Mouse (Mus musculus): Measurements from ENCODE around the gene Etv6. TPM values are rescaled to one million over a fixed set of nuclear protein-coding genes. Genes with fewer than 3 reads are reported as not detected.

The Etv6 gene
- polyA plus RNA-seq, 1 experiment from 2014 or later = 14.7 TPM

DNA sequence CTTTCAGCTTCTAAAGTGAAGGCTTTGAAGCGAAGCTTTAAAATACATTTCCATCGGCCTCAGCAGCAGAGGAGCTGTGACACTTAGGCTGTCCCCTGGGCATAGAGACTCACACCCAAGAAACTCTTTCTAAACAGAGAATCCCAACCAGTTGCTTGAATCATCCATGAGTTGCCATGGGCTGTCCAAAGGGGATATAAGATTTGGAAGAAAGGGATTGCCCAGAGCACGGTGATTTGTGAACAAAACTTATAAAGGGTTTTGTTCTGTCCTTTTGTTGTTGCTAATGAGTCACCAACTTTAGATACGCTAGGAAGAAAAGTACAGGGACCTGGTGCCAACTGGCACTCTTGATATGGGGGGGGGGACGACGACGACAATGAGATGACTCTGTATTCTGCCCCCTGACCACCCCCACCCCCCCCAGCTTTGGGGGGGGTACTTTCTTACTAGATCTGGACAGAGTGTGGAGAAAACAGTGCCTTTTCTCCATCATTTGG is 113.0 kb downstream of the Etv6 start:
- Histone ChIP-seq H3K27me3 (no peaks in the 10 kb centered on the region), H3K4me3 (no peak overlapping the region), H3K9ac (no peak overlapping the region), H3K27ac (peak overlapping the region; percentile 1; the same call in 1 of the 2 replicates), H3K36me3 (no peaks in the 10 kb centered on the region), H3K4me1 (peaks cover 74% of the 10 kb centered on the region), H3K4me2 (no peak overlapping the region), H3K9me3 (no peaks in the 10 kb centered on the region)
- no peak for ATAC-seq (ENCODE audit: borderline replicate concordance, extremely low read depth, low FRiP score, low TSS enrichment)
- WGBS = 64% methylated on average over 7 of the region's 7 CpGs

DNA sequence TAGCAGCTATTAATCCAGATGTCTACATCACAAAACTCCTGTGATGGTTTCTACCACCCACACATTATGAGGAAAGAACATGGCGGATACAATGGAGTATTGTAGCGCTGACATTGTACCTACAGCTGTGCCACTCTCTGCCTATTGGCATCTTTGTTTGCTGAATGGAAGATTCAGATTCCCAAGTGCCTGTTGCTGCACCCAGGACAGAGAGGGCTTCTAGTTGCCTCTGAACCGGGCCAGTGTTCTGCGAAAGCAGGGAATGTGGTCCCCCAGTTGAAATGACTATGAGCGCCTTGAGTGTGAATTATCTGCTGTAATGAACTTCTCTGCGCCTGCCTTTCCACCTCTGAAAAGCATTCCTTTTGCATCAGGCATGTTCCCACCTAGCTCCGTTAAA is 114.1 kb downstream of the Etv6 start:
- no peak overlapping the region for H3K9ac ChIP-seq
- H3K9me3 ChIP-seq = no peaks in the 10 kb centered on the region
- H3K27me3 ChIP-seq = no peaks in the 10 kb centered on the region
- no peak overlapping the region for H3K27ac ChIP-seq
- ATAC-seq (ENCODE audit: borderline replicate concordance, extremely low read depth, low FRiP score, low TSS enrichment) = no peak
- H3K4me2 ChIP-seq = no peak overlapping the region
- peaks cover 70% of the 10 kb centered on the region for H3K4me1 ChIP-seq
- 93% methylated on average over 7 of the region's 7 CpGs for WGBS
- H3K4me3 ChIP-seq = no peak overlapping the region
- no peaks in the 10 kb centered on the region for H3K36me3 ChIP-seq

DNA sequence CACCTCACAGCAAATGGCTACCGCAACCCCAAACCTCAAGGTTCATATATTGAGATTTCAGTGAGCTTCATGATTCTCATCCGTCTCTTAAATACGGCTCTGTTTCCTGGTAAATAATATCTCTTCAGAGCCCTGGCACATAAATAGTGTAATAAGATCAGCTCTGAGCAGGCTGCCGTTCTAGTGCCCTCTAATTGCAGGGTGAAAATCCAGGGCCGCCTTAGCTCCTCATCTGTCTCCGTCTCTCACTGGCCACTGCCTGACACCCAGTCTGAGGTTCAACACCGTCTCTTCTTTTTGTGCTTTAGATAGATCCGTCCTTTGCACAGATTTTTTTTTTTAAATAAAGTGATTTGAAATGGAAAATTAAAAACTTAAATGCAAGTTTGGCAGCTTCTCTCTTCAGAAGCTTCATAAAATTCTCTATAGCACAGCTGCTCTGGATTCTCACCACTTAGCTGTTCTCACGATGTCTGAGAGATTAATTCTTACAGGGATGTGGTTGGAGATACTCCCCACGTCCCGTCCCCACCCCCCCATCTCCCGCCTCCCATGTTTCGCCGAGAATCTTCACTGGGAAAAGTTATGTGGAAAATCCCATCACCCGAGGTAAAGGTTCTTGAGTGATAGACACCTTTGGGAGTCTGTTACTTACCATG is 115.7 kb downstream of the Etv6 start:
- no peak for ATAC-seq (ENCODE audit: borderline replicate concordance, extremely low read depth, low FRiP score, low TSS enrichment)
- Histone ChIP-seq H3K4me3 (no peak overlapping the region), H3K4me2 (peak overlapping the region; percentile 33), H3K4me1 (peaks cover 70% of the 10 kb centered on the region), H3K9me3 (no peaks in the 10 kb centered on the region), H3K27ac (peak overlapping the region; percentile 88), H3K36me3 (no peaks in the 10 kb centered on the region), H3K9ac (no peak overlapping the region), H3K27me3 (no peaks in the 10 kb centered on the region)
- 36% methylated on average over 15 of the region's 15 CpGs for WGBS

DNA sequence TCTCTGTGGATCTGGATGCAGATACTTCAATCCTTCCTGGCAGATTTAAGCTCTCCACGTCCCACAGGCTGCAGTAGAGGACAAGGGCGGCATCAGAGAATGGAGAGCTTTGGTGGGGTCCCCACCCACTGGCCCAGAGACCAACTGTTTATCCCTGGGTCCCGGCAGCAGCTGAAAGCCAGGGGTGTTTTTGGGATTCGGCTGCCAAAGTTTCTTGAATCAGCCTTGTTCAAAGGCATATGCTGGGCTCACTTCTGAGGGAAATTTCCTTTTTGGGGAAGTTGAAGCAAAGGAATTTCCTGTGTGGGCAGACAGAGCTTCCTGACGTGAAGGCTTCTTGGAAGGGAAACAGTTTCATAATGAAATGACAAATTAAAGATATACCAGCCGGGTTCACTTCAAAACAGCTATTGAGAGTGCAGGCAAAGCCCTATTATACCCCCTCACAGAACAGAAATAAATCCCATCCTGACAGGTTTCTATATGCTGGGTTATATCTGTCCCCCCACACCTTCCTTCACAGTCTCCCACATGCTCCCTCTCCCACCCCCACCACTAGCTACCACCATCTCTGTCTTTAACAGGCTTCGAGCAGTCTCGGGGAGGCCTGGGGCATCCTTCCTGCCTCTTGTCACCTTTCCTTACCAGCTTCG is 116.5 kb downstream of the Etv6 start:
- H3K4me2 ChIP-seq = peak overlapping the region; percentile 33
- no peaks in the 10 kb centered on the region for H3K9me3 ChIP-seq
- H3K4me3 ChIP-seq = no peak overlapping the region
- peak; percentile 76 for ATAC-seq (ENCODE audit: borderline replicate concordance, extremely low read depth, low FRiP score, low TSS enrichment)
- WGBS = 33% methylated on average over 9 of the region's 9 CpGs
- H3K27me3 ChIP-seq = no peaks in the 10 kb centered on the region
- H3K36me3 ChIP-seq = no peaks in the 10 kb centered on the region
- peaks cover 79% of the 10 kb centered on the region for H3K4me1 ChIP-seq
- no peak overlapping the region for H3K9ac ChIP-seq
- H3K27ac ChIP-seq = peak overlapping the region; percentile 88

DNA sequence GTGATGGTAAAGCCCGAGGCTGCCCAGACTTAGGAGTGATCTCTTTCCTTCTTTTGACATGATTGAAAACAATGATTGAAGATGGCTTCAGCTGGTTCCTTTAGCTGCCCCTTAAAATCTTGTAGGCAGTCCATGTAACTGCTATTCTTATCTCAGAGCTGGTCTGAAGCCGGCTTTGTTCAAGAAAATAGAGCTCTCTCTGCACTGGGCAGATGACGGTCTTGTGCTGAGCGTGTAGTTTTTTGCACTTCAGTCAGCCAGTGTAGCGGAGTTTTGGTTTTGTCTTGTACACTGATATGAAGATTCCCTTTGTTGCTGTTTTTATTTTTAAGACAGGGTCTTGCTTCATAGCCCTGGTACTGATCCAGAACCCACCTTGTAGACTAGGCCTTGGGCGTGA is 117.0 kb downstream of the Etv6 start:
- H3K9ac ChIP-seq = no peak overlapping the region

DNA sequence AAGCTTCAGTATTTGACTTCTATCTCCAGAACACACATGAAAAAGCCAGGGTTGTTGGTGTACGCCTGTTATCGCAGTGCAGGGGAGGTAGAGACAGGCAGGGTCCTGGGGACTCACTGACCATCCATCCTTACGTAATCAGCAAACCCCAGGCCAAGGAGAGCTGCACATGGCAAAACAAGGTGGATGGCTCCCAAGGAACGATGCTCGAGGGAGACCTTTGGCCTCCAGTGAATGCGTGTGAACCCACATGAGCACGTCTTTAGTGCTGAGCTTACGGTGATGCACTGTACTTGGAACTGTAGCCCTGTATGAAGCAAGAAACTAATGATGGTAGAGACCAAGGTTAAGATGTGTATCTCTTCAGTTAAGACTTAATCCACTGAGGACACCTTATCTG is 119.2 kb downstream of the Etv6 start:
- WGBS = 88% methylated on average over 8 of the region's 8 CpGs
- H3K4me3 ChIP-seq = no peak overlapping the region
- no peak overlapping the region for H3K4me2 ChIP-seq
- no peak overlapping the region for H3K27ac ChIP-seq
- ATAC-seq (ENCODE audit: borderline replicate concordance, extremely low read depth, low FRiP score, low TSS enrichment) = no peak
- H3K27me3 ChIP-seq = no peaks in the 10 kb centered on the region
- H3K9me3 ChIP-seq = no peaks in the 10 kb centered on the region
- H3K36me3 ChIP-seq = no peaks in the 10 kb centered on the region
- no peak overlapping the region for H3K9ac ChIP-seq
- peaks cover 72% of the 10 kb centered on the region for H3K4me1 ChIP-seq

More for the DNA sequence above, 117.0 kb downstream of the Etv6 start:
- Histone ChIP-seq H3K4me3 (no peak overlapping the region), H3K27ac (peak overlapping the region; percentile 88), H3K9me3 (no peaks in the 10 kb centered on the region), H3K4me1 (peaks cover 79% of the 10 kb centered on the region), H3K27me3 (no peaks in the 10 kb centered on the region), H3K4me2 (peak overlapping the region; percentile 33), H3K36me3 (no peaks in the 10 kb centered on the region)
- ATAC-seq (ENCODE audit: borderline replicate concordance, extremely low read depth, low FRiP score, low TSS enrichment) = no peak
- WGBS = 54% methylated on average over 6 of the region's 6 CpGs

DNA sequence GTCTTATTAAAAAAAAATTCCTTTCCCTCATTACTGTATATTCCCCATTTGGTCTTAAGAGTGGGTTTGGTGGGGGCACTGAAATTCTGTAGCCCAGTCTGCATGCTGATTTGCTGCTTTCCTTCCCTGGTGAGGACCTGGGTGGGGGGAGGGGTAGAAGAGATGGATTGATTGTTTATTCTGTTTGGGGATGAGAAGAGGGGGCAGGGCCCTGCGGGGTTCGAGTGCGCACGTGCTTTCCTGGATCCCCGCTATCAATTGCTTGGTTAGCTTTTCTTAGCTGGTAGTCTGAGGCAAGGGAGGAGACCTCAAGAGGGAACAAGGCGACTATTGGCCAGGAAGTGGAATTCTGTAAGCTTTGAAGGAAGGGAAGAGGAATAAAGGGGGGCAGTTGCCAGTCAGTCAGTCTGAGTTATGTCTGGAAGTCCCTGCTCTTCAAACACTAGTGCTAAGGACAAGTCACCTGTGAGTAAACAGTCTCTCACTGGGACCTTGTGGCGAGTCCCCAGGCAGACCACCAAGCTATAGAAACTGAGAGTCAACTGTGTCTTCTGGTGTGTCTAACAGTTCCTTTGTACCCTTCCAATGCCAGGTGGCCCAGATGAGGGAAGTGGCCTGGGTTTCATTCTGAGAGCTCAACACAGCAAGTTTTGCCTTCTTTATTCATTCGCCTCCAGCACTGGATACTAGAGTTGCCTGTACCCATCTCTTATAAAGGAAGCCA is 120.6 kb downstream of the Etv6 start:
- 38% methylated on average over 8 of the region's 8 CpGs for WGBS
- no peak for ATAC-seq (ENCODE audit: borderline replicate concordance, extremely low read depth, low FRiP score, low TSS enrichment)
- H3K36me3 ChIP-seq = no peaks in the 10 kb centered on the region

DNA sequence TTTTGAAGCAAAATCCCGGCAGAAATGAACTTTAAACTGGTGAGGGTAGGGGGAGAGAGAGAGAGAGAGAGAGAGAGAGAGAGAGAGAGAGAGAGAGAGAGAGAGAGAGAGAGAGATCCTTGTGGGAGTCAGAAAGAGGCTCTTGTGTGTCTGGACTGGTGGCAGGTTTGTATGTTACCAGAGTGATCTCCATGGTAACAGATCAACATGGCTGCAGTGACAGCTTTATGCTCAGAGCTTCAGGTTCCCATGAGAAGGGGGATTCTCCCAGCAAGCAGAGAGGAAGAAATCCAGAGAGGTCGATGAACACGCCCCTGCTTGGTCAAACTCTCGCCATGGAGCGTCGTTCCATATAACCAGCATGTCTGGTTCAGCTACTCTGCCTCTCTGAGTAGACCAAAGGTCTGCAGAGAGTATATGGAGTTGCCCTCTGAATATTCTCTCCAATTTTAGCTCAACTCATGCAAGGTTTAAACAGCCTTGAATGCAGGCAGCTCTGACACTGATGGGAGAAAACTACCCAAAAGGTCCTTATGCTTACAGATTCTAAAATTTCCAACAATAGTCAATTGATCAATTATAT is 122.1 kb downstream of the Etv6 start:
- no peak overlapping the region for H3K4me3 ChIP-seq
- H3K9ac ChIP-seq = no peak overlapping the region
- H3K4me2 ChIP-seq = no peak overlapping the region
- H3K36me3 ChIP-seq = no peaks in the 10 kb centered on the region
- no peaks in the 10 kb centered on the region for H3K9me3 ChIP-seq
- H3K4me1 ChIP-seq = peaks cover 57% of the 10 kb centered on the region
- H3K27ac ChIP-seq = no peak overlapping the region
- WGBS = 36% methylated on average over 6 of the region's 6 CpGs
- ATAC-seq (ENCODE audit: borderline replicate concordance, extremely low read depth, low FRiP score, low TSS enrichment) = no peak
- no peaks in the 10 kb centered on the region for H3K27me3 ChIP-seq

More for the DNA sequence above, 120.6 kb downstream of the Etv6 start:
- Histone ChIP-seq H3K9ac (no peak overlapping the region), H3K4me3 (no peak overlapping the region), H3K27me3 (no peaks in the 10 kb centered on the region), H3K27ac (no peak overlapping the region; the same call in 1 of the 2 replicates), H3K4me1 (peaks cover 63% of the 10 kb centered on the region), H3K9me3 (no peaks in the 10 kb centered on the region), H3K4me2 (no peak overlapping the region)

DNA sequence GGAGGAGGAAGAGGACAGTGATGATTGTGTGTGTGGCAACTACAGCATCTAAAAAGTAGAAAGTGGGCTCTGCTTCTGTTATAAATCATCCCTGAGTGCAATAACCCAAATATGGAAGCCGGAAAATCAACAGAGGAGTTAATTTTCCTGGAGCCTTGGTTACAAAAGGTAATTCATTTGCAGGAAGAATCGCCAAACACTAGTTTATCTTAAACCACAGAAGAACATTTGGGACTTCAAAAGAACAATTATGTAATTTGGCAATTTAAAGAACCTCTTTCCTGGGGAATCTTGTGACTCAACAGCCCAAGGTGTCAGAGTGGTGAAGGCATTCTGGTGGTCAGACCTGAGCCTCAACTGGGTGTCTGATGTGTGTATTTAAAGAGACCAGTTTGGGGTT is 122.7 kb downstream of the Etv6 start:
- H3K9ac ChIP-seq = no peak overlapping the region
- H3K27ac ChIP-seq = no peak overlapping the region
- no peak overlapping the region for H3K4me3 ChIP-seq
- H3K9me3 ChIP-seq = no peaks in the 10 kb centered on the region
- no peak for ATAC-seq (ENCODE audit: borderline replicate concordance, extremely low read depth, low FRiP score, low TSS enrichment)
- H3K4me2 ChIP-seq = no peak overlapping the region
- 54% methylated on average over 2 of the region's 2 CpGs for WGBS
- peaks cover 53% of the 10 kb centered on the region for H3K4me1 ChIP-seq
- no peaks in the 10 kb centered on the region for H3K27me3 ChIP-seq
- H3K36me3 ChIP-seq = no peaks in the 10 kb centered on the region

DNA sequence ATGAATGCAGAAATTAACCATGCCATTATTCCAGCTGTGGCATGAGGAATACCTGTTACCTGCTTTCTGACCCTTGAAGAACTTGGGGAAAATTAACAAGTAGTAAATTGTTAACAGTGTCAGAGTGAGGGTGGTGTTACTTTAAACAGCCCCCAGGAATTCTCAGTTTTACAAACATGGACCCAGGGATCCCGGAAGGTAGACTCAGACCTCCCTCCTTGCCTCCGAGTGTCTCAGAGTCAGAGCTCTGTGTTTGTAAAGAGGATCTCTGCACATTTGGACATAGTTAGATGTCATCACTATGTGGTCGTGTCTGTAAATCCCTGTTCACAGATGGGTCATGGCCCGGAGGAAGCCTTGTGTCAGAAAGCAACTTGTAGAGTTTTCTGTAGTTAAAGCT is 124.2 kb downstream of the Etv6 start:
- H3K36me3 ChIP-seq = no peaks in the 10 kb centered on the region
- H3K27me3 ChIP-seq = no peaks in the 10 kb centered on the region
- no peak for ATAC-seq (ENCODE audit: borderline replicate concordance, extremely low read depth, low FRiP score, low TSS enrichment)
- H3K27ac ChIP-seq = no peak overlapping the region
- H3K9me3 ChIP-seq = no peaks in the 10 kb centered on the region
- H3K4me3 ChIP-seq = no peak overlapping the region
- H3K4me1 ChIP-seq = peaks cover 56% of the 10 kb centered on the region
- no peak overlapping the region for H3K9ac ChIP-seq
- no peak overlapping the region for H3K4me2 ChIP-seq
- WGBS = 78% methylated on average over 4 of the region's 4 CpGs

DNA sequence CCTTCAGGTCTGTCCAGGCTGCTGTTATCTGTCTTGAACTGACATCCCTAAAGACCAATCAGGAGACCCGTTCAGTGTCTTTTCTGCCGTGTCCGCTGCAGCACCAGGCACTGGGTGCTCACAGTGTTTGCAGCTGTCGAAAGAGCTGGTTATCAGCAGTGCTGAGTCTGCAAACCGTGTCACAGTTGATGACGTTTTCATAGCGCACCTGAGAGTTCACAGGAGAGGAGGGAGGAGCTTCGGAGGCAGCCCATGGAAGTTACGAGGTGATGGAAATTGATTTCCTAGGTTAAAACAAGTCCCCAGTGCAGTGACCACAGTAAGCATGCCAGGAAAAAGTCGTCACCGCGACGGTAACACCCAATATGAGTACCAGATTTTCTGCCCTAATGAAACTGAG is 125.5 kb downstream of the Etv6 start:
- H3K36me3 ChIP-seq = no peaks in the 10 kb centered on the region
- H3K9me3 ChIP-seq = no peaks in the 10 kb centered on the region
- peaks cover 56% of the 10 kb centered on the region for H3K4me1 ChIP-seq
- H3K4me3 ChIP-seq = no peak overlapping the region
- no peak for ATAC-seq (ENCODE audit: borderline replicate concordance, extremely low read depth, low FRiP score, low TSS enrichment)
- no peaks in the 10 kb centered on the region for H3K27me3 ChIP-seq
- H3K27ac ChIP-seq = no peak overlapping the region
- H3K4me2 ChIP-seq = no peak overlapping the region
- H3K9ac ChIP-seq = no peak overlapping the region
- WGBS = 54% methylated on average over 13 of the region's 13 CpGs

DNA sequence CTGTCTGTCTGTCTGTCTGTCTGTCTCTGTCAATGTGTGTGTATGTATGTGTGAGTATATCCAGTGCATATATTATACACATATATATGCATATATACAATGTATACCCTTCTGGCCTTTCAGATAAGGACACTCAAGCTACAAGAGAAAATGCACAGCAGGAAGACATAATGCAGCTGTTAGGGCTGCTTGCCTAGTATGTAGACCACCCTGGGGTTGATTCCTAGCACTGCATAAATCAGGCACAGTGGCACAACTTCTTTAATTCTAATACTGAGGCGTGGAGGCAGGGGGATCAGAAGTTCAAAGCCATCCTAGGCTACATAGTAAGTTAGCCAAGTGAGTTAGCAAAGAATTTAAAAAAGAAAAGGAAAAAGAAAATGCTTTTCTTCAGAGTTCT is 127.8 kb downstream of the Etv6 start:
- H3K27me3 ChIP-seq = no peaks in the 10 kb centered on the region
- ATAC-seq (ENCODE audit: borderline replicate concordance, extremely low read depth, low FRiP score, low TSS enrichment) = peak; percentile 76; the same call in 1 of the 2 replicates
- no peaks in the 10 kb centered on the region for H3K9me3 ChIP-seq
- H3K4me1 ChIP-seq = peaks cover 45% of the 10 kb centered on the region
- H3K9ac ChIP-seq = no peak overlapping the region
- 57% methylated on average over 1 of the region's 1 CpGs for WGBS
- H3K27ac ChIP-seq = no peak overlapping the region
- no peak overlapping the region for H3K4me2 ChIP-seq
- no peaks in the 10 kb centered on the region for H3K36me3 ChIP-seq
- no peak overlapping the region for H3K4me3 ChIP-seq

Data from lung, embryonic 15.5 days (tissue).